Mouse (Mus musculus) forebrain, embryonic 13.5 days (tissue): Measurements from ENCODE around the gene Ankrd44. TPM values are rescaled to one million over a fixed set of nuclear protein-coding genes. Genes with fewer than 3 reads are reported as not detected.

Source experiments
- ATAC-seq: fragments of 200-750 bp; cut with Nextera tagmentation; 2 replicates; pipeline ENCODE4 v1.8.0; 2017
- H3K27ac ChIP-seq: fragments of 300-500 bp; sonication (generic); 2 replicates; pipeline ENCODE4 v1.5.1; 2015; ENCODE audit warnings: inconsistent platforms, mild to moderate bottlenecking, moderate library complexity
- H3K27me3 ChIP-seq: fragments of 300-500 bp; sonication (generic); 2 replicates; pipeline ENCODE4 v1.6.1; 2015; ENCODE audit warnings: mild to moderate bottlenecking, inconsistent platforms
- H3K36me3 ChIP-seq: fragments of 300-500 bp; sonication (generic); 2 replicates; pipeline ENCODE4 v1.6.1; 2015; ENCODE audit warnings: mild to moderate bottlenecking, inconsistent platforms; ENCODE audit not compliant: poor library complexity, severe bottlenecking
- H3K4me1 ChIP-seq: fragments of 300-500 bp; sonication (generic); 2 replicates; pipeline ENCODE4 v1.6.1; 2015; ENCODE audit warnings: inconsistent platforms
- H3K4me2 ChIP-seq: fragments of 300-500 bp; sonication (generic); 2 replicates; pipeline ENCODE4 v1.6.1; 2015; ENCODE audit warnings: inconsistent platforms, mild to moderate bottlenecking, moderate library complexity
- H3K4me3 ChIP-seq: fragments of 300-500 bp; sonication (generic); 2 replicates; pipeline ENCODE4 v1.5.1; 2015; ENCODE audit warnings: mild to moderate bottlenecking, inconsistent platforms
- H3K9ac ChIP-seq: fragments of 300-500 bp; sonication (generic); 2 replicates; pipeline ENCODE4 v1.6.1; 2015; ENCODE audit warnings: mild to moderate bottlenecking, inconsistent platforms
- H3K9me3 ChIP-seq: fragments of 300-500 bp; sonication (generic); replicated peaks from 2 replicates; pipeline ENCODE4 v1.6.1; 2016; ENCODE audit warnings: inconsistent platforms
- WGBS: fragments of 180-500 bp; shearing (Covaris S2); methylation state at CpG from one replicate; pipeline ENCODE4 v1.1.7; 2015; 5-methylcytosine and 5-hydroxymethylcytosine counted together
- polyA plus RNA-seq: library from polyadenylated mRNA; unstranded; fragments of >200 nt; fragmentation: Nextera tagmentation; extraction: Ambion mirVana; gene quantifications from 2 replicates; pipeline ENCODE4 v1.2.1, GENCODE M21; 2015

Gene Ankrd44
- polyA plus RNA-seq, 1 experiment from 2014 or later: 15.7 TPM

DNA sequence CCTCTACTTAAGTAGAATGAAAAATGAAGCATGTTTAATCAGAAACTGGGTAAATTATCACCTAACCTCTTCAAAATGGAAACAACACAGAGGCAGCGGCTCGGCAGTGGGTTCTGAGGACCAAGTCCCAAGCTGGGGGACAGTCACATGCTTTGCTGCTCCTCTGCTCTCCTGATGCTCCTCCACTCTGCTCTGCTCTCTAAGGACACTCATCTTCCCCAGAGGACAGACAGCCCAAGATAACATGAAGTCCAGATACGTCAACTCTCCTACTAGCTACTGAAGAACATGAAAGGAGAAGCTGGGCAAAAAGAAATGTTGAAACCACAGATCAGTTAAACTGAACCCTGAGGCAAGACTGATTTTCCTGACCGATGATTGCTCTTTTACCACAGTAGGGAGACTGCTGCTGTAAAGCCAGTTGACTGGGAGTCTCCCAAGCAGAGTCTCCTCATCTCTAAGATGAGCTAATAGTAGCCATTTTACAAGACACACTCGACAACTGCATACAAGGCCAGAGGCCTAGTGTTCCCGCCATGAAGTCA is 90.5 kb downstream of the Ankrd44 start:
- Histone ChIP-seq H3K9me3 (no peaks in the 10 kb centered on the region), H3K27me3 (no peaks in the 10 kb centered on the region), H3K9ac (no peak overlapping the region), H3K27ac (no peak overlapping the region), H3K4me1 (no peaks in the 10 kb centered on the region), H3K4me2 (no peak overlapping the region), H3K36me3 (no peaks in the 10 kb centered on the region), H3K4me3 (no peak overlapping the region)
- no peak for ATAC-seq
- 90% methylated on average over 6 of the region's 6 CpGs for WGBS

DNA sequence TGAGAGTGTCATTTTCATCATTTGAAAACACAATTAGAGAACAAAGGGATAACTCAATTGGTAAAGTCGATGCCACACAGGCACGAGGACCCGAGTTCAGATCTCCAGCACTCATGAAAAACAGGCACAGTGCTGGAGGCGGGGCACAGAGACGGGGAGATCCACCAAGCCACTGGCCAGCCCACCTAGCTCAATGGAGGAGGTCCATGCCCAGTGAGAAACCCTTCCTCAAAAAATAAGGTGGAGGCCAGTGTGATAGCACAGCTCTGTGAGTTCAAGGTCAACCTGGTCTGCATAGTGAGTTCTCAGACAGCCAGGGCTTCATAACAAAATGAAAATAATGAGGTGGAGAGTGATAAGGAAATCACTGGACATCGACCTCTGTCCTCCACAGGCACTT is 93.0 kb downstream of the Ankrd44 start:
- peak; percentile 42 for ATAC-seq
- WGBS: 92% methylated on average over 6 of the region's 6 CpGs

DNA sequence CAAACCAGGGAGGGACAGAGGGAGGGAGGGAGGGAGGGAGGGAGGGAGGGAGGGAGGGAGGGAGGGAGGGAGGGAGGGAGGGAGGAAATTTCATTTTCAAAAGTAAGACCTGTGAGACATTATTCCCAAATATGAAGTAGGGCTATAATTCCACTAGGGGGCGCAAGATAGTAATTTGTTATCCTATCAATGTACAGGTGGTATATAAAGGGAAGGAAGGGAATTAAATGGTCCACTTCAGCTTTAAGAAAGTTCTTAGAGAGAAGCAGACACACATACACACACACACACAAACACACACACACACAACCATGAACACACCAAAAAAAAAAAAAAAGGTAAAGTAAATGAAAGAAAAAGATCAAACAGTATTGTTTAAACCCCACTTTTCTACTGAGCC is 93.4 kb downstream of the Ankrd44 start:
- Histone ChIP-seq H3K27ac (no peak overlapping the region), H3K4me2 (no peak overlapping the region), H3K9ac (no peak overlapping the region), H3K9me3 (no peaks in the 10 kb centered on the region), H3K4me3 (no peak overlapping the region), H3K27me3 (no peaks in the 10 kb centered on the region), H3K4me1 (no peaks in the 10 kb centered on the region), H3K36me3 (no peaks in the 10 kb centered on the region)
- WGBS: 0% methylated on average over 1 of the region's 1 CpGs
- ATAC-seq: peak; percentile 67

More for the DNA sequence above, 93.0 kb downstream of the Ankrd44 start:
- no peak overlapping the region for H3K4me2 ChIP-seq
- no peak overlapping the region for H3K27ac ChIP-seq
- H3K36me3 ChIP-seq: no peaks in the 10 kb centered on the region
- no peaks in the 10 kb centered on the region for H3K9me3 ChIP-seq
- no peak overlapping the region for H3K4me3 ChIP-seq
- H3K27me3 ChIP-seq: no peaks in the 10 kb centered on the region
- no peak overlapping the region for H3K9ac ChIP-seq
- no peaks in the 10 kb centered on the region for H3K4me1 ChIP-seq

DNA sequence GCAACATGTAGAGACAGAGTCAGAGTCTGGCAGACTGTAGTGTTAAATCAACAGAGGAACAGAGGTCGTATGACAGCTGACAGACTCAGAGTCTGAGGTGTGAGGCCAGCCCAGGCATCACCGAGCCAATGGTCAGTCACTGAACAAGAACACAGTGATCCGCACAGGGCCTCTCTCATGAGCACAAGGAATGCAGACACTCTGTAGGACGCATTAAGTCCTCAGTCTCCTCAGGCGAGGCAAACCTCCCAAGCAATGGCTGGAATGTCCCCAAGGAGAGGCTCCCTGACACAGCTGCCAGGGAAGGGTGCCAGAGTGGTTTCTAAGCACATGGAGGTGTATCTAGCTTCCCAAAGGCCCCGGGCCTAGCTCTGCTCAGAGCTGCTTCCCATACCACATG is 96.0 kb downstream of the Ankrd44 start:
- no peak overlapping the region for H3K27ac ChIP-seq
- ATAC-seq: no peak
- 68% methylated on average over 6 of the region's 6 CpGs for WGBS

DNA sequence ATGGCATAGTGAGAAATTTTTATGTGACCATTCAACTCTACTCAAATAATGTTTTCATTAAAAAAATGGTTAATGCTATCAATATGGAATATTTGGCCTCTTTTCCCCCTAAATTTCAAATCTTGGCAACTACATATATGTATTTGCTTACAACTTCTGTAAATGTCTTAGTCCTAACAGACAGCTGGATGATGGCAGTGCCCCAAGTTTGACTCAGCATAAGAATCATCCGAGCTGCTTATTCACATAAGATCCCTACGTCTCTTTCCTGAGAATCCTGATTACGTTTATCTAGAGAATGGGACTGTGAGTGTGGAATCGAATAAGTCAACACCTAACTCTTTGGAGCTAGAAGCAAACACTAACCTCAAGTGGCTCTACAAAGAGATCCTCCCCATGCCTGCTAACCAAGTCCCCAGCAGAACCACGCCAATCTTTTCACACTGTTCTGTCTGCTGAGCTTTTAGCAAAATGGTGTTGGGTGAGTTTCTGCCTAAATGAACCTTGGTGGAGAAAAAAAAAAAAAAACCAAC is 96.4 kb downstream of the Ankrd44 start:
- Histone ChIP-seq H3K4me1 (peaks cover 10% of the 10 kb centered on the region; the same call in 1 of the 2 replicates), H3K27ac (no peak overlapping the region), H3K27me3 (no peaks in the 10 kb centered on the region), H3K36me3 (no peaks in the 10 kb centered on the region), H3K4me3 (no peak overlapping the region), H3K4me2 (no peak overlapping the region), H3K9ac (no peak overlapping the region), H3K9me3 (no peaks in the 10 kb centered on the region)
- no peak for ATAC-seq
- WGBS: 89% methylated on average over 5 of the region's 5 CpGs

More for the DNA sequence above, 96.0 kb downstream of the Ankrd44 start:
- H3K36me3 ChIP-seq: no peaks in the 10 kb centered on the region
- peaks cover 10% of the 10 kb centered on the region; the same call in 1 of the 2 replicates for H3K4me1 ChIP-seq
- no peaks in the 10 kb centered on the region for H3K9me3 ChIP-seq
- no peak overlapping the region for H3K4me2 ChIP-seq
- H3K9ac ChIP-seq: no peak overlapping the region
- H3K27me3 ChIP-seq: no peaks in the 10 kb centered on the region
- no peak overlapping the region for H3K4me3 ChIP-seq

DNA sequence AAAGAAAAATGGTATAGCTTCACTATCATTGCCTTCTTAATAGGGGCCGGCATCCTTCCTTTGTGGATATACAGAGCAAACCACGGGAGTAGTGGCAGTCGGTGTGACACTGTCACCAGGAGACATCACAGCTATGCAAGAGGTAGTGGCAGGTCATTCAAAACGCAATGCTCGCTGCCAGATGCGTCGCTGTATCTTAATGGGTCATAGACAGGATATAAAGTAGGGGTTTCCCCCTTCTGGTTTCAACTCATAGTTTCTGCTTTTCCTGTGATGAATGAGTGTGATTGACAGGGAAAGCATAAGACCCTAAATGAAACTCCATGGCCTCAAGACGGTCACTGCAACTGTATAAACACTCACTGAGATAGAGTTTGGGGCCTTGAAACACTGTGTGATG is 98.4 kb downstream of the Ankrd44 start:
- peaks cover 10% of the 10 kb centered on the region; the same call in 1 of the 2 replicates for H3K4me1 ChIP-seq
- ATAC-seq: no peak

DNA sequence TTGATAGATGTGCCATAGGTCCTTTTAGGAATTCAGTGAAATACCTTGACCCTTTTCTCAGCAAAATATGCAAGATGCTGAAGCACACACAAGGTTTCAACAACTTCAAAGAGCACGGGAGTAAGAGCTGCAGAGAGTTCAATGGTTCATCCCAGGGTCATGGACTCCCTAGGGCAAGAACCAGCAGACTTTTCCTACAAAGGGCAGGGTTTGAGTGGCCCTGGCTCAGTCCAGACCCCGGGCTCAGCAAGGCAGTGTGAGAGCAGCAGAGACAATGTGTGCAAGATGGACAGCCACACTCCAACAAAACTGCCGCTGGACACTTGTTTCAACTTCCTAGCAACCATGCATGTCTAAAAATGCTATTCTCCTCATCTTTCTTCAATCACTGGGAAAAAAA is 98.8 kb downstream of the Ankrd44 start:
- Histone ChIP-seq H3K27me3 (no peaks in the 10 kb centered on the region), H3K36me3 (no peaks in the 10 kb centered on the region), H3K9ac (no peak overlapping the region), H3K27ac (no peak overlapping the region), H3K4me2 (no peak overlapping the region), H3K9me3 (no peaks in the 10 kb centered on the region), H3K4me3 (no peak overlapping the region), H3K4me1 (peaks cover 10% of the 10 kb centered on the region; the same call in 1 of the 2 replicates)
- ATAC-seq: no peak
- 80% methylated on average over 3 of the region's 3 CpGs for WGBS

More for the DNA sequence above, 98.4 kb downstream of the Ankrd44 start:
- Histone ChIP-seq H3K9me3 (no peaks in the 10 kb centered on the region), H3K27me3 (no peaks in the 10 kb centered on the region), H3K36me3 (no peaks in the 10 kb centered on the region), H3K9ac (no peak overlapping the region), H3K4me2 (no peak overlapping the region), H3K27ac (no peak overlapping the region), H3K4me3 (no peak overlapping the region)
- WGBS: 82% methylated on average over 8 of the region's 8 CpGs

DNA sequence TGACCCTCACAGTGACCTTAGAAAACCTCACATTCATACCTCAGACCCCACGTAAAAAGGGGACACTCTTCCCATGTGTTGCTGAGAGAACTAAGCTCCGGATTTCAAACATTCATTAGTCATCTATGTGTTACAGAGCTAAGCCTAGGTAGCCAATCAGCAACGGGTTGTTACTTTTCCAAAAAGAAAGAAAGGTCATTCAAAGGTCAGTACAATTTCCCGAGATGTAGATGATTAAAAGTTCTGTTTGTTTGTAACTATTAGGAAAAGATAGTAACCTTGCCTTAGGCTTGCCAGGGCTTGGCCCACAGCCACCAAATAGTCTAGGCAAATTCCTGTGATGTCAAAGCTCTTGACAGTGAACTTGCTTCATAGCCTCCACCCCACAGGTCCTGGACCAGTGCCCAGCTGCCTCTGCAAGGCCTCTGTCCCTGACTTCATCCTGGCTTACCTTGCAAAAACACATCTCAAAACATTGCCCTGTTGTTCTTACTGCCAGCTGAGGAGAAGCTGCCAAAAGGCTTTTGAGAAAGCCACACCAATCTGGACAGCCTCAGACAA is 99.7 kb downstream of the Ankrd44 start:
- Histone ChIP-seq H3K4me2 (no peak overlapping the region), H3K9me3 (no peaks in the 10 kb centered on the region), H3K27ac (no peak overlapping the region), H3K4me1 (peaks cover 10% of the 10 kb centered on the region; the same call in 1 of the 2 replicates), H3K9ac (no peak overlapping the region), H3K36me3 (no peaks in the 10 kb centered on the region), H3K27me3 (no peaks in the 10 kb centered on the region), H3K4me3 (no peak overlapping the region)
- WGBS: 63% methylated on average over 4 of the region's 4 CpGs
- no peak for ATAC-seq

DNA sequence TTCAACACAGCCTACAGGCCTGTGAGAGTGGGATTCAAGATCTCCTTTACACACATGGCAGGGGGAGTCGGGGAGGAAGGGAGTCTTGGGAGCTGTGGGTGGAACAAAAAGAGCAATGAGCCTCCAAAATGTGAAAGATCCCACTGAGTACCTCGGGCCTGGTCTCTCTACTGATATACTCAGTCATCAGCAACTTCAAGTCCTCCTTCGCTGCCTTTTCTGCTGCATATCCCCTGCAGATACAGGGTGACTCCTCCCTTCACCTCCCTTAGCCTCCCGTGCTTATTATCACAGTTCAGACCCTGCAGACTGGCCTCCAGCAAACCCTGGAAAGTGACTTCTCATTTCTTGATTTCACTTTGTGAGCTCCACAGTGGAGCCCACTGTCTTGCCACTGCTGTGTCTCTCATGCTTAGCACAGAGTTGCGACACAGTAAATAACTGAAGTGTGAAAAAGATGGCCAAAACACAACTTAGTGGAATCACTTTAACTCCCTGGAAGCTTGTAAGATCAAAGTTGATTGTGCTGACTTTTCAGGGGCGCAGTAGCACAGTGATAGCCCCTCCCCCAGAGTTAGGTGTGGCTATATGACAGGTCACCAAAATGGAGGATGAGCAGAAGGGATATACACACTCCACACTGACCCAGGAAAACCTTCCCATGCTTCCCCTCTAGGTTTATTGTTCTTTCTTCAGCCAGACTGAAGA is 100.3 kb downstream of the Ankrd44 start:
- Histone ChIP-seq H3K4me2 (no peak overlapping the region), H3K27me3 (no peaks in the 10 kb centered on the region), H3K4me1 (peaks cover 10% of the 10 kb centered on the region; the same call in 1 of the 2 replicates), H3K4me3 (no peak overlapping the region), H3K27ac (no peak overlapping the region), H3K9ac (no peak overlapping the region), H3K9me3 (no peaks in the 10 kb centered on the region), H3K36me3 (no peaks in the 10 kb centered on the region)
- WGBS: 79% methylated on average over 6 of the region's 6 CpGs
- ATAC-seq: no peak

DNA sequence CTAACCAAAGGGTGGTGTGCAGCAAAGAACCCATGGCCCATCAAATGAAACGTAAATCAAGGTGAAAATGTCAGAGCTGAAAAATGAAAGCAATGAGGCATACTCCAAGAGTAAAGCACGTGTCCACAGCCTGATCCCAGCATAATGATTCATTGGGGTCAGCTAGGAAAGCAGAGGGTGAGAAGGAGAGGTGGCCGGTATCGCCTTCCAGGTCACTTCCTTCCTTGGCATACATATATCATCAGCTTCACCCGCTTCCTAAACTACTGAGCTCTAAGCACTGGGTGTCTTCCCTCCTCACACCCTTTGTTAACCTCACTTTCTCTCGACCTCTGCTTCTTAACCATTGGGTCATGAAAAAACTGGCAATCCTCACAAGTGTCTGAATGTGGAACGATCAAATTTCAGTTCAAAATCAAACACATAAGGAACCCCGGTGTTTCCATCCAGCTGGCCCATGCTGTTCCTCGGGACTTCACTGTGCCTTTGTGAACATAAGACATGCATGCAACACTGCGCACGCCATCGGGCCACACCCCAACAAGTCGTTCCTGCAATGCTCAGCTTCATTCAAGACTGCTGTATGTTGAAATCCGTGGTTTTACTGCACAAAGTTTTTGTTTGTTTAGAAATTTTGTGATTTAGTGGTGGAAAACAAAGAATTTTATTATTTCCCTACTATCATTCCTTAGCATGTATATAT is 101.9 kb downstream of the Ankrd44 start:
- Histone ChIP-seq H3K36me3 (no peaks in the 10 kb centered on the region), H3K4me3 (no peak overlapping the region), H3K4me1 (peaks cover 10% of the 10 kb centered on the region; the same call in 1 of the 2 replicates), H3K9me3 (no peaks in the 10 kb centered on the region), H3K9ac (no peak overlapping the region), H3K27ac (no peak overlapping the region), H3K4me2 (no peak overlapping the region), H3K27me3 (no peaks in the 10 kb centered on the region)
- 89% methylated on average over 14 of the region's 14 CpGs for WGBS
- no peak for ATAC-seq

DNA sequence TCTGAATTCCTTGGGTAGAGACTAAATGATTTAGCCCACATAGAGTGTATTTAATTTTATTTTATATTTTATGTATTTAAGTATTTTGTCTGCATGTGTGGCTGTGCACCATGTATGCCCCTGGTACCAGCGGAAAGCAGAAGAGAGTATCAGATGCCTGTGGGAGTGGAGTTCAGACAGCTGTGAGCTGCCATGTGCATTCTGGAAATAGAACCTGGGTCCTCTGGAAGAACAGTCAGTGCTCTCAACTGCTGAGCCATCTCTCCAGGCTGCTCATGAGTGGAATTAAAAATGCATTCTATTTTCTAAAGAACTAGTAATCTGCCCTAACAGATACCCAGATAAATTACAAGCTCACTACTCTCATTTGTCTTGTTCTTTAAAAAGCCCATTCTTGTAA is 104.4 kb downstream of the Ankrd44 start:
- no peak for ATAC-seq
- Histone ChIP-seq H3K9me3 (no peaks in the 10 kb centered on the region), H3K27me3 (no peaks in the 10 kb centered on the region), H3K4me2 (no peak overlapping the region), H3K4me3 (no peak overlapping the region), H3K4me1 (peaks cover 8% of the 10 kb centered on the region; the same call in 1 of the 2 replicates), H3K9ac (no peak overlapping the region), H3K27ac (no peak overlapping the region), H3K36me3 (no peaks in the 10 kb centered on the region)
- WGBS: 97% methylated on average over 1 of the region's 1 CpGs
